Mouse (Mus musculus) adipose tissue, adult 10 weeks (tissue): ENCODE results near the gene Ranbp10. TPM values are rescaled to one million over a fixed set of nuclear protein-coding genes. Genes with fewer than 3 reads are reported as not detected.

Experiments used
- polyA plus RNA-seq: library from polyadenylated mRNA; stranded (reverse); fragments of 350-450 nt; fragmentation: Illumina TruSeq; extraction: RNeasy Lipid Tissue Mini Kit (QIAGEN cat#74804); gene quantifications from one replicate; pipeline ENCODE4 v1.2.3, GENCODE M21; 2014; ENCODE audit warnings: low read depth, low replicate concordance

The Ranbp10 gene
- 15.9 TPM for polyA plus RNA-seq

DNA sequence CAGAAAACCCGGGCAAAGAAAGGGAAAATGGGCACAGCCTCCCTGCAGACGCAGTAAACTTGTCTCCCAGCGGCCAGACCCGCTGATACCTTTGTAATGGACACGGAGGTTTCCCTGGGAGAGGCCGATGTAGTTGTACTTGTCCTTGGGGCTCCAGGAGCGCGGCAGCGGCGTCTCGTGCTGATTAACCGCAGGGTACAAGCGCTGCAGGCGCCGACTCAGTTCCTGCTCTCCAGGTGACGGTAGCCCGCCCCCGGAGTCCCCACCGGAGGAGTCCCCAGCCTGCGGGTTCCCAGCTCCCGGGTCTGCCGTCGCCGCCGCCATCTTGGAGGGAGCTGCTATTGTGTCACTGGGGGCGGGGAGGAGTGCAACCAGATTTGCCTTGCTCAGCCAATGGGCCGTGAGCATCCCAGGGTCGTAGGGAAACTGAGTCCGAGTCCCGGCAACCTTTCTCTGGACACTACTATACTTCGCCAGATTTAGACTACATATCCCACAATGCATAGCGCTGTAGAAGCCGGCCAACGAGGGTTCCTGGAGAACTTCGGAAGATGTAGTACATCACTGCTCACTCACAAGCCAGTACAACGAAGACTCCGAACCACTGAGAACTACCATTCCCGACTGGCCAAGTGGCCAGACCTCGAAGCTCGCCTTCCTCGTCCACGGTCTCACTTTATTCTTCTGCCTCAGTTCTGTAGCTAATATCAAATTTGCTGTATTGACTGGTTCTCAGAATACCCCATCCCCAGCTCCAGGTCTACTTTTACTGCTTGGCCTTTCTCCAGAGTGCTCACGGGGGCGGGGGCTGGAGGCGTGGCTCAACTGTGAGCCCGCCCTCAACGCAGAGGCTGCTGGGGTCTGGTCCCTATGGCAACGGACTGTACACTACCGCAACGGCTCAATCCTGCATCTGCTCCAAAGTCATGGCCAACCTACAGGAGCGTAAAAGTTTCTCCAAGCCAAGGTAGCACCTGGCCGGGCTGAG, at the start of gene Ranbp10, which contains the start of gene Tsnaxip1:
Ranbp10 (minus strand) TSS at position 490 of the 988 bp plus-strand sequence.
Tsnaxip1 (plus strand) TSS at position 871 of the 988 bp plus-strand sequence.

DNA sequence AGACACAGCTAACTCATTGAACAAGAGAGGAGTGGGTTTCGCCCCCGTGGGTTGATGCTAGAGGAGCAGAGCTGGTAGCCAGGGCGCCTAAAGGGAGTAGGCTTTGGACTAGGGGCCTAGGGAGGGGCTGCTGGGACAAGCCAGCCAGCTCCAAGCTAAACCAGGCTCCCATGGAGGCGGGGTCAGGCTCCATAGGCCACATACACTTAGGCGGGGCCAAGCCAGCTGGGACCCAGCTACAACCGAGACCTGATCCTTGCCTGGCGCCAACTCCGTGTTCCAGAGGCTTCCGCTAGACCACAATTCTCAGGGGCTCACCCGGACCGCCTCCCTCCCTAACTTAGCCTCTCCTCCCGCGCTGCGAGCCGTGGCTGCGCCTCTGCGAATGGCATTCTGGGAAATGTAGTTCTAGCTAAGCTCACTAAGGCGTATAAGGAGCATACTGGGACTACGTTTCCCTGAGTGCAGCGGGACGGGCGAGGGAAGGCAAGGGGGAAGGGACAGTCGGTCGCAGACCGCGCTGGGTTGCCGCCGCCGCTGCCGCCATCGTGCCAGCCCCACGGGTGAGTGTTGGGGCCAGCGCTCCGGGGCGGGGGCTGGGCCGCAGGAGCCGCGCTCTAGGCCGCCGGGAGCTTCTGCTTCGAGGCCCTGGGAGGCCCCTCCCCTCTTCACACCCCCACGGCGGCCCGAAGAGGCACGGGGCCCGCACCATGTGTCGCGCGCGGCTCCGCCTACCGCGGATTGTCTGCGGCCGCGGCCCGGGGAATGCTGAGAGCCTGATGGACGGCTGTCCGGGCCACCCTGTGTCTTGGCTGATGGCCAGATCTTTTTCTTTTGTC, 33.2 kb upstream of the Ranbp10 start, which contains the start of gene Nutf2:
Nutf2 (plus strand) TSS at position 438 of the 839 bp plus-strand sequence.

GRCm38 (mm10) chr8:105854715-105855216, 27.6 kb upstream of the Ranbp10 start, which contains the start of gene Thap11:
Gene Thap11 (plus strand): TSS chr8:105855132.

GRCm38 (mm10) chr8:105853178-105853577, 26.0 kb upstream of the Ranbp10 start, which contains the start of gene Cenpt:
Gene Cenpt (minus strand): TSS chr8:105853278.

DNA sequence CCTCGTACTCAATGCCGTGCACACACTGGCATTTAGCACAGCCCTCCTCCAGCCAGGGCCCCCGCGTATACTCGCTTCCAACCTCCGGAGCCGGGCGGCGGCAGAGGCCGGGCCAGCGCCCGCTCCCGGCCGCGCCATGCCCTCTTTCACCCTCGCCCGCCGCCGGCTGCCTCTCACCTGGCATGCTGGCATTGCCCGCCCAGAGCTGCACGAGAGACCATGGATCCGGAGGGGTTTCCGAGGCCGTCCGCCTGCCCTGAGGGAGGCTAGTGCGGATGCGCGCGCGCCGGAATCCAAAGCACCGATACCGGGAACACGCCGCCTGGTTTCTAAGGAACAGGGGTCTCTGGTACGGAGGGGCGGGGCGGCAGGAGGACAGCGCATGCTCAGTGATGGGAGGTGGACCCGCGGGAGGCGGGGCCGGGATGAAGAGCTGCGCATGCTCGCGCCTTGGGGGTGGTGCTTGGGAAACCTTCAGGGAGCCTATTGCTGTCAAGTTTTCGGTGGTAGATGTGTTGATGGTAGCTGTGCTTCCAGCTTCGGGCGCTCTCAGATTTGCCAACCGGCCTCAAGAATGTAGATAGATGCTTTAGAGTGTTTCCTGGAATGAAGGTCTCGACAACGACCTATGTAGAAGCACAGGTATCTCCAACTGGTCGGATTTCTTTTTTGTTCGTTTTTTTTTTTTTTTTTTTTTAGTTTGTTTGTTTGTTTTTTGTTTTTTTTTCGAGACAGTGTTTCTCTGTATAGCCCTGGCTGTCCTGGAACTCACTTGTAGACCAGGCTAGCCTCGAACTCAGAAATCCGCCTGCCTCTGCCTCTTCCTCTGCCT, 68.7 kb downstream of the Ranbp10 start, which contains the start of gene Gfod2:
Gfod2 (minus strand) TSS at position 388 of the 832 bp plus-strand sequence.

Other genes starting within 250 kb of the Ranbp10 start
- 18.4 TPM for gene Ripor1, start 222.1 kb downstream of the Ranbp10 start, polyA plus RNA-seq
- 38.3 TPM for gene Ctcf, start 190.8 kb downstream of the Ranbp10 start, polyA plus RNA-seq
- not detected for gene Agrp, start 190.0 kb downstream of the Ranbp10 start, polyA plus RNA-seq
- 0.82 TPM for gene Carmil2, start 141.1 kb downstream of the Ranbp10 start, polyA plus RNA-seq
- 24.3 TPM for gene Acd, start 126.2 kb downstream of the Ranbp10 start, polyA plus RNA-seq
- gene Pard6a, start 126.2 kb downstream of the Ranbp10 start, polyA plus RNA-seq, result 13.0 TPM
- gene 4933405L10Rik, start 119.7 kb downstream of the Ranbp10 start, polyA plus RNA-seq, result 0.74 TPM
- 6.0 TPM for gene Enkd1, start 119.1 kb downstream of the Ranbp10 start, polyA plus RNA-seq
- 10.8 TPM for gene Gfod2, start 68.7 kb downstream of the Ranbp10 start, polyA plus RNA-seq
- gene Tsnaxip1, start 381 bp upstream of the Ranbp10 start, polyA plus RNA-seq, result 5.6 TPM
- gene Cenpt, start 25.9 kb upstream of the Ranbp10 start, polyA plus RNA-seq, result 12.0 TPM
- 24.7 TPM for gene Thap11, start 27.8 kb upstream of the Ranbp10 start, polyA plus RNA-seq
- gene Nutf2, start 33.2 kb upstream of the Ranbp10 start, polyA plus RNA-seq, result 71.3 TPM
- gene Edc4, start 53.5 kb upstream of the Ranbp10 start, polyA plus RNA-seq, result 30.9 TPM
- not detected for gene Nrn1l, start 66.2 kb upstream of the Ranbp10 start, polyA plus RNA-seq
- gene Pskh1, start 73.1 kb upstream of the Ranbp10 start, polyA plus RNA-seq, result 26.0 TPM
- 1.3 TPM for gene Ctrl, start 106.5 kb upstream of the Ranbp10 start, polyA plus RNA-seq
- gene Psmb10, start 111.1 kb upstream of the Ranbp10 start, polyA plus RNA-seq, result 39.5 TPM
- gene Lcat, start 116.0 kb upstream of the Ranbp10 start, polyA plus RNA-seq, result 1.5 TPM
- gene Slc12a4, start 138.7 kb upstream of the Ranbp10 start, polyA plus RNA-seq, result 22.0 TPM
- 5.3 TPM for gene Dpep3, start 152.1 kb upstream of the Ranbp10 start, polyA plus RNA-seq
- 15.9 TPM for gene Dus2, start 164.0 kb upstream of the Ranbp10 start, polyA plus RNA-seq
- not detected for gene Dpep2nb, start 178.6 kb upstream of the Ranbp10 start, polyA plus RNA-seq
- 8.5 TPM for gene Ddx28, start 184.5 kb upstream of the Ranbp10 start, polyA plus RNA-seq
- gene Nfatc3, start 231.5 kb upstream of the Ranbp10 start, polyA plus RNA-seq, result 19.4 TPM